ENCODE assay signal across 11 mouse cellular contexts in the genomic region with DNA sequence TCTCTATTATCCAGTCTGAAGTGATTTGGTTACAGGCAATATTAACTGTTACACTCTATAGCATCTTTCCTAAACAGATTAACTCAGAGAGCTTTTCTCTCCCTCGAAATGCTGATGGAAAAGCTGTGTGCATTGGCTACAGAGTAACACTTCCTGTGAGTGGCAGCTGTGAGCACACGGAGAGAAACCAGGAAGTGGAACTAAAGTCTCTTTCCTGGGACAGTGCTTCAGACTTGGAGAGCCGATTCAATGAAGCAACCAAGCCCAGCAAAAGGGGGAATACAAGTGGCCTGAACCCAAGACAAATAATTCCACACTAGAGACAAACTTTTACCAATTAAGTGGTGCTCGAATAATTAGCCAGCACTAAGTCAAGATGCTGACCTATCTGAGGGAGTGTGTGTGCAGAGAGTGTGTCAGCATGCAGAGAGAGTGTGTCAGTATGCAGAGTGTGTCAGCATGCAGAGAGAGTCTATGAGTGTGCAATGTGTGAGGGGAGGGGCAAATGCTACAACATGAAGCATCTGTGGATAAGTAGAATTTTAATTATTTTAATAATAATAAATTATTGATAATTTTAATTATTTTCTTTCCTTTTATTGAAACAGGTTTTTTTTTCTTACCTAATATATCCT.
DNase-seq lines count a peak whose midpoint lies in the region; ATAC-seq lines count a peak whose summit lies in the region.
"Had no signal": no experiment of that assay in that cellular context is flagged by ENCODE, and none has a peak within 500 bp of the region (broad histone marks: within the 10 kb centered on the region; RNA-seq: fewer than 3 reads in every experiment).

No protein-coding gene starts in this region.

- no peak for ATAC-seq in neural tube, embryonic 11.5 days (ENCODE audit: insufficient read depth, low FRiP score, low TSS enrichment)
- peak; percentile 38; the same call in 1 of the 2 replicates for ATAC-seq in hindbrain, embryonic 14.5 days (ENCODE audit: low FRiP score)

- H3K36me3 ChIP-seq in neural tube, embryonic 11.5 days (ENCODE audit: control insufficient read depth, insufficient read depth, low read length), result no peaks in the 10 kb centered on the region
- H3K36me3 ChIP-seq in hindbrain, embryonic 14.5 days (replicated peaks; ENCODE audit: control insufficient read depth, insufficient read depth), result no peaks in the 10 kb centered on the region
- H3K36me3 ChIP-seq: heart, embryonic 15.5 days; limb, embryonic 12.5 days had no signal

- H3K27me3 ChIP-seq in neural tube, embryonic 11.5 days (ENCODE audit: control insufficient read depth, insufficient read depth, low read length), result no peaks in the 10 kb centered on the region
- H3K27me3 ChIP-seq in hindbrain, embryonic 14.5 days (ENCODE audit: control insufficient read depth, insufficient read depth, low read length), result no peaks in the 10 kb centered on the region
- H3K27me3 ChIP-seq: heart, embryonic 15.5 days; limb, embryonic 12.5 days had no signal

- H3K9ac ChIP-seq in neural tube, embryonic 11.5 days (ENCODE audit: low read length), result 0 out of 2 replicates have a peak overlapping the region, but pooled peaks have one; percentile 19
- no peak overlapping the region for H3K9ac ChIP-seq in hindbrain, embryonic 14.5 days
- H3K9ac ChIP-seq: heart, embryonic 15.5 days; limb, embryonic 12.5 days had no signal

- 70% methylated on average over 4 of the region's 4 CpGs for WGBS in neural tube, embryonic 11.5 days
- 50% methylated on average over 4 of the region's 4 CpGs for WGBS in hindbrain, embryonic 14.5 days

- H3K4me2 ChIP-seq in neural tube, embryonic 11.5 days (ENCODE audit: low read depth), result no peak overlapping the region
- no peak overlapping the region for H3K4me2 ChIP-seq in hindbrain, embryonic 14.5 days (replicated peaks)
- H3K4me2 ChIP-seq: heart, embryonic 15.5 days; limb, embryonic 12.5 days had no signal

- H3K4me3 ChIP-seq in neural tube, embryonic 11.5 days (ENCODE audit: low read depth, low read length), result no peak overlapping the region
- no peak overlapping the region for H3K4me3 ChIP-seq in hindbrain, embryonic 14.5 days (replicated peaks; ENCODE audit: low read length)
- H3K4me3 ChIP-seq: heart, embryonic 15.5 days; limb, embryonic 12.5 days had no signal

- H3K4me1 ChIP-seq in neural tube, embryonic 11.5 days (ENCODE audit: control insufficient read depth, insufficient read depth, low read length), result no peaks in the 10 kb centered on the region
- H3K4me1 ChIP-seq in hindbrain, embryonic 14.5 days (replicated peaks; ENCODE audit: control insufficient read depth, insufficient read depth, low read length), result peaks cover 5% of the 10 kb centered on the region; the same call in 1 of the 2 replicates
- H3K4me1 ChIP-seq: limb, embryonic 12.5 days had no signal

- H3K9me3 ChIP-seq in neural tube, embryonic 11.5 days (ENCODE audit: control insufficient read depth, low read length), result no peaks in the 10 kb centered on the region
- no peaks in the 10 kb centered on the region for H3K9me3 ChIP-seq in hindbrain, embryonic 14.5 days (ENCODE audit: control insufficient read depth, low read length)
- H3K9me3 ChIP-seq: heart, embryonic 15.5 days; limb, embryonic 12.5 days had no signal

- H3K27ac ChIP-seq in neural tube, embryonic 11.5 days (ENCODE audit: low read depth, low read length), result no peak overlapping the region
- H3K27ac ChIP-seq in hindbrain, embryonic 14.5 days, result peak overlapping the region; percentile 47; the same call in 1 of the 2 replicates
- H3K27ac ChIP-seq: heart, embryonic 15.5 days; limb, embryonic 12.5 days had no signal

- no peak for DNase-seq in neural tube, embryonic 11.5 days (ENCODE audit: low spot score)
- DNase-seq in neural tube, embryonic 10.5 days (ENCODE audit: extremely low spot score, low spot score), result no peak
- peak; percentile 53 for DNase-seq in adipocyte (ENCODE audit: low spot score)
- DNase-seq in hindbrain, embryonic 14.5 days (ENCODE audit: low spot score), result no peak
- DNase-seq in naive thymus-derived CD4-positive, alpha-beta T cell, adult 2 months (ENCODE audit: low read depth), result peak; percentile 65
- no peak for DNase-seq in layer of hippocampus, postnatal 36 days
- no peak for DNase-seq in kidney, adult 18-20 months
- no peak for DNase-seq in gastrocnemius, adult 18-20 months (ENCODE audit: low spot score)
- DNase-seq: adrenal gland, adult 2 months had no signal

Comparison
In these comparisons a context has a peak if more than half of its experiments do, and no peak if none do; other contexts are left out.
1. DNase-seq: peak in adipocyte (single experiment) and naive thymus-derived CD4-positive, alpha-beta T cell, adult 2 months (single experiment); none in neural tube, embryonic 11.5 days (single experiment), neural tube, embryonic 10.5 days (single experiment), hindbrain, embryonic 14.5 days (single experiment), layer of hippocampus, postnatal 36 days (0 of 2), kidney, adult 18-20 months (single experiment) and gastrocnemius, adult 18-20 months (single experiment).